In the genomic region with DNA sequence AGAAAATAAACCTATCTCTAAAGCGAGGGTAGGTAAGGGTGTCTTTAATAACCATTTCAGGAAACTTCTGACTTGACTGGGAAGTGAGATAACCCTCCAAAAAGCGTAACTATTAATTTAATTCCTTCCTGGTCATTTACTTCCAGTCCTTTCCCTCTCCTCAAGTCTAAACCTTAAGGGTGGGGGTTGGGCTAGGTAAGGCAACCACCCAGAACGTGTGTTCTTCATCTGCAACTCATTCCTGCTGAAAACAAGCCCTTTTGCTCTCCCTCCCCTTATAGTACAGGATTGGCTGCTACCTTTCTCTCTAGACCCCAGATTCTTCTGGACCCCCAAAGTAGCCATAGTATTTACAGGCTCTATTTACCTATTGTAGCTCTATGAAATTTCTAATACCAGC, we compare ENCODE assay signal across 8 mouse cellular contexts. TPM values are rescaled to one million over a fixed set of nuclear protein-coding genes. Genes with fewer than 3 reads are reported as not detected.
A peak's percentile ranks its signal among the peaks of the same experiment; 100 is the strongest.
DNase-seq lines count a peak whose midpoint lies in the region; ATAC-seq and TF ChIP-seq lines count a peak whose summit lies in the region.

No protein-coding gene starts in this region.

- no peak for ATAC-seq in lung, embryonic 14.5 days (ENCODE audit: insufficient read depth)
- ATAC-seq in forebrain, embryonic 16.5 days: no peak

- TF ChIP-seq CTCF in lung, embryonic 14.5 days (IDR thresholded peaks at IDR 0.05; ENCODE audit: low read depth): no peak

- no peaks in the 10 kb centered on the region for H3K4me1 ChIP-seq in lung, embryonic 14.5 days (ENCODE audit: insufficient read depth)
- H3K4me1 ChIP-seq in forebrain, embryonic 16.5 days (replicated peaks; ENCODE audit: control insufficient read depth, insufficient read depth, low read length): peaks cover 6% of the 10 kb centered on the region
- peaks cover 11% of the 10 kb centered on the region for H3K4me1 ChIP-seq in midbrain, embryonic 10.5 days

- no peaks in the 10 kb centered on the region for H3K9me3 ChIP-seq in lung, embryonic 14.5 days (ENCODE audit: low read depth, low read length)
- H3K9me3 ChIP-seq in forebrain, embryonic 16.5 days (ENCODE audit: control insufficient read depth, low read length): no peaks in the 10 kb centered on the region
- no peaks in the 10 kb centered on the region for H3K9me3 ChIP-seq in midbrain, embryonic 10.5 days (replicated peaks)

- H3K9ac ChIP-seq in lung, embryonic 14.5 days: peak overlapping the region; percentile 40
- H3K9ac ChIP-seq in forebrain, embryonic 16.5 days (replicated peaks; ENCODE audit: low read depth, low read length): peak overlapping the region; percentile 56

- peak overlapping the region; percentile 45 for H3K4me3 ChIP-seq in lung, embryonic 14.5 days (ENCODE audit: low read depth, low read length)
- peak overlapping the region; percentile 54 for H3K4me3 ChIP-seq in forebrain, embryonic 16.5 days (replicated peaks; ENCODE audit: low read length)
- peak overlapping the region; percentile 57 for H3K4me3 ChIP-seq in midbrain, embryonic 10.5 days

- 0% methylated on average over 3 of the region's 3 CpGs for WGBS in lung, embryonic 14.5 days
- 4% methylated on average over 3 of the region's 3 CpGs for WGBS in forebrain, embryonic 16.5 days
- 6% methylated on average over 3 of the region's 3 CpGs for WGBS in midbrain, embryonic 10.5 days

- peak overlapping the region; percentile 61 for H3K4me2 ChIP-seq in lung, embryonic 14.5 days
- peak overlapping the region; percentile 54 for H3K4me2 ChIP-seq in forebrain, embryonic 16.5 days (ENCODE audit: low read length)

- no peaks in the 10 kb centered on the region for H3K27me3 ChIP-seq in lung, embryonic 14.5 days (ENCODE audit: insufficient read depth, low read length)
- no peaks in the 10 kb centered on the region for H3K27me3 ChIP-seq in forebrain, embryonic 16.5 days (replicated peaks; ENCODE audit: control insufficient read depth, insufficient read depth, low read length)
- H3K27me3 ChIP-seq in midbrain, embryonic 10.5 days (ENCODE audit: low read depth, poor library complexity, severe bottlenecking): peaks cover 4% of the 10 kb centered on the region

- no peak for DNase-seq in lung, embryonic 14.5 days
- DNase-seq in lung, postnatal 25 days (ENCODE audit: low spot score): no peak
- DNase-seq in cerebellum, adult 11-12 months: peak; percentile 18
- no peak for DNase-seq in midbrain, embryonic 10.5 days (ENCODE audit: low spot score)
- no peak for DNase-seq in spleen, postnatal 14 days (ENCODE audit: low spot score in 2 of 2)
- DNase-seq in spleen, postnatal 36 days (ENCODE audit: low spot score in 2 of 2): no peak
- DNase-seq in adrenal gland, postnatal 36 days: no peak

- peak overlapping the region; percentile 67 for H3K27ac ChIP-seq in lung, embryonic 14.5 days (ENCODE audit: low read depth)
- H3K27ac ChIP-seq in forebrain, embryonic 16.5 days (ENCODE audit: low read length): peak overlapping the region; percentile 81
- H3K27ac ChIP-seq in midbrain, embryonic 10.5 days (replicated peaks): peak overlapping the region; percentile 85

- H3K36me3 ChIP-seq in lung, embryonic 14.5 days (ENCODE audit: insufficient read depth): 0 out of 2 replicates have a peak, but pooled peaks cover 8% of the 10 kb centered on the region
- H3K36me3 ChIP-seq in forebrain, embryonic 16.5 days (ENCODE audit: control insufficient read depth, insufficient read depth): no peaks in the 10 kb centered on the region
- H3K36me3 ChIP-seq in midbrain, embryonic 10.5 days: peaks cover 17% of the 10 kb centered on the region

RNA-seq across cellular contexts. Expression of gene Gnl3l, which starts 0.8 kb away (rescaled TPM):
- 27.0 and 29.4 TPM in 2 replicates for polyA plus RNA-seq in lung, embryonic 14.5 days (2014; fragmentation: Nextera tagmentation; extraction: Ambion mirVana)
- 60.3 and 66.9 TPM in 2 replicates for polyA plus RNA-seq in forebrain, embryonic 16.5 days (2015; fragmentation: Nextera tagmentation; extraction: Ambion mirVana)
- polyA plus RNA-seq in midbrain, embryonic 10.5 days (2016; fragmentation: Nextera tagmentation; extraction: Ambion mirVana): 39.9 and 46.3 TPM in 2 replicates
- total RNA-seq in adrenal gland, postnatal 36 days (2021): 10 to 100 TPM; 74.1 to 76.4 TPM

RNA-seq across cellular contexts. Expression of gene Fgd1, which starts 28.1 kb away (rescaled TPM):
- 14.5 and 14.6 TPM in 2 replicates for polyA plus RNA-seq in lung, embryonic 14.5 days (2014; fragmentation: Nextera tagmentation; extraction: Ambion mirVana)
- polyA plus RNA-seq in forebrain, embryonic 16.5 days (2015; fragmentation: Nextera tagmentation; extraction: Ambion mirVana): 10.0 and 10.9 TPM in 2 replicates
- 8.4 and 8.5 TPM in 2 replicates for polyA plus RNA-seq in midbrain, embryonic 10.5 days (2016; fragmentation: Nextera tagmentation; extraction: Ambion mirVana)
- total RNA-seq in adrenal gland, postnatal 36 days (2021): 10 to 100 TPM; 20.3 to 26.7 TPM
